Mouse (Mus musculus) lung, adult 2 months (tissue): ENCODE results near the gene Slc6a1.

ENCODE experiments used
- CTCF ChIP-seq: fragments of 200-500 bp; IDR thresholded peaks from 2 replicates; pipeline ENCODE4 v1.5.1; 2011; ENCODE audit warnings: mild to moderate bottlenecking, low read length, control low read depth; ENCODE audit not compliant: insufficient read depth
- POLR2A ChIP-seq: fragments of 200-500 bp; IDR thresholded peaks from 2 replicates; pipeline ENCODE4 v1.6.1; 2011; ENCODE audit warnings: low read depth, mild to moderate bottlenecking, control low read depth, low read length, borderline replicate concordance; ENCODE audit errors: extremely low read depth

DNA sequence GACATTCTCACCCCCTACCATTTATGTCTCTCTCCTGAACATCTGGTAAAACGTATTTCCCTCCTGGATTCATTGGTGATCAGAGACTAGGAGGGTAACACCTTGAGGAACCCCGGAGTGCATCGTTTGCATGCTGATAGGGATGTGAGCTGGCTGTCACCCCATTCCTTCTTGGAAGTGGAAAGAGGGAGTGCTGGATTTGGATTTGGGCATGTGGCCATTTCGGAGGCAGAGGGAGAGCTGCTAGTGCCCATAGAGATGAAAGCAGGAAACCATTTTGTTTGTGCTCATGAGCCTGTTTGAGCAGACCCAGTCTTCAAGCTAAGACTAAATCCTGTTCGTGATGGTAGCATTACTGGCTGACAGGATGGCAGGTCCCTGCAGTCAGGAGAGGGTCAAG is 9.0 kb downstream of the Slc6a1 start:
- TF ChIP-seq CTCF = no peak
- no peak for TF ChIP-seq POLR2A
